Mouse (Mus musculus) MN1 (cell line): ENCODE measurements at regions not wholly inside any gene's neighbourhood (a gene's known extent, or its start where the extent isn't known, plus 50 kb on each side); places are given as distances from the start of the nearest gene placed in this dataset.

Experiments
- DNase-seq: peaks from one replicate; pipeline ENCODE4 v3.0.0-alpha.2; 2016; ENCODE audit warnings: low spot score

GRCm38 (mm10) chr11:63290618-63291017 lies 161.8 kb downstream of the Pmp22 start:
- DNase-seq = no peak

DNA sequence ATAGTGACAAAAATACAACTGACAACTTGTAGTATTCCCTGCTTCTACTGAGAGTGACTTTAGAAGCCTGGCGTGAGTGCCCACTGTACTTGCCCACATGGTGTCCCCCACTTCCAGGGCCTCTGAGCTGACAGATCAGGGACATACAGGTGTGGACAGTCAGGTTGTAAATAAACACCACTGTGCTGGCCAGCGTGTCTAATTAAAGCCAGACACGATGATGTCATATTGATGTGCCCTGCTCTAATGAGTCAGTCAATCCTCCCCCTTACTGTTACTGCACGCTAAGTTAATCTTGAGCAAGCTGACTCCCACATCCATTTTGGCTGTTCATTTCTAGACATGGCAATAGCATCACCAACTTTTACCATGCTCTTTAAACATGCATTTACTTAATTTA lies 164.7 kb downstream of the Pmp22 start:
- peak; percentile 46 for DNase-seq

- peak; percentile 32 for DNase-seq
These were observed 165.7 kb downstream of the Pmp22 start for GRCm38 (mm10) chr11:63294476-63294875.

GRCm38 (mm10) chr11:63296476-63296875 lies 167.7 kb downstream of the Pmp22 start:
- DNase-seq = no peak

DNA sequence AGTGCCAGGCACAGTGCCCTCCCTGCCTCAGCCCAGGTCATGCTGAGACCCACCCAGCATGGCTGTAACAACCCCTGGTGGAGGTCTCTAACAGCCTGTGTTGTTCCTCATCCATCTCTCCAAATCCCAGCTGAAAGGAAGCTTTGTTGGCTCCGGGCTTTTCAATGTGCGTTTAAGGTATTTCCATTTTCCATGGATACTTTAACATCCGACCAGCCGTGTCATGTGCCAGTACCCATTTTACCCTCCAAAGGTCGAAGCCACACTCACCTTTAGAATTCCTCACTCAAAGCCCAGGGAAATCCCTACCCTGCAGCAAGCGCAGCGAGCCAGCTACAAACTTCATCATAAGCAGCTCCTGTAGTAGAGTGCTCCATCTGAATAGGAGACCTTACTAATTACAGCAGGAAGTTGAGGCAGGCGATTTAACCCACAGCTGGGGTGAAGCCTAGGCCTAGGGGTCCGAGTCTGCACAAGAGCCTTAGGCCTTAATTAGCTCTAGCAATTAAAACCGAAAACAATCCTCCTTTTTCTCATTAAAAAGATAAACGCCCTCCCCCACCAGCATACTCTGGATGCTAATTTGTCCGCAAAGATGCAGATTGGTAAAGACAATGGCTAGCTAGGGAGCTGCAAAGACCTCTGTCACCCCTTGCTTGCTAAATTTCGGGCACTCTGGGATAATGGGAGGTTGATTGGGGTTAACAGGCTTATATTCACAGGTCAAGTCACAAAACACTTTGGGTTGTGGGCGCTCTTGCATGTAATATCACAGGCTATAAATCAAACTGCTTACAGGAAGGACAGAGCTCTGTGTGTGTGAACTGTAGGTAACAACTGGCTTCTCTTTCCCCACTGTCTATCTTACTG lies 171.2 kb downstream of the Pmp22 start:
- DNase-seq = no peak

GRCm38 (mm10) chr11:63325166-63325565 lies 196.4 kb downstream of the Pmp22 start:
- DNase-seq = no peak

DNA sequence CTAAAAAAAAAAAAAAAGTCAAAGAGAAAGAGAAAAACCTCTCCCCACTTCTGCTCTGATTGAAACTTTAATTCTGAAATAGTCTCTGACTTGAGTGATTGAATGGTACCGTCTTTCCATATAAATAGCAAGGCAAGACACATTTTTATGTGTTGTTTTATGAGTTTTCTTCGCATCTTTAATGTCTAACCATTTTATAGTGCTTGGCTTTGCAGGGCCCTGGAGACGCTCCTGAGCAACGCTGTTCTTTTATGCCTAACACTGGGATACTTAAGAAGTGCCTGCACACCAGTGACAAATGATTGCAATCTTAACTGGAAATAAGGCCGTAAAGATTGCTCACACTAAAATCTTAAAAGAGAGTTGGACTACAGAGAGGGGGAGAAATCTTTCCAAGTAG lies 198.1 kb downstream of the Pmp22 start:
- DNase-seq = no peak

DNA sequence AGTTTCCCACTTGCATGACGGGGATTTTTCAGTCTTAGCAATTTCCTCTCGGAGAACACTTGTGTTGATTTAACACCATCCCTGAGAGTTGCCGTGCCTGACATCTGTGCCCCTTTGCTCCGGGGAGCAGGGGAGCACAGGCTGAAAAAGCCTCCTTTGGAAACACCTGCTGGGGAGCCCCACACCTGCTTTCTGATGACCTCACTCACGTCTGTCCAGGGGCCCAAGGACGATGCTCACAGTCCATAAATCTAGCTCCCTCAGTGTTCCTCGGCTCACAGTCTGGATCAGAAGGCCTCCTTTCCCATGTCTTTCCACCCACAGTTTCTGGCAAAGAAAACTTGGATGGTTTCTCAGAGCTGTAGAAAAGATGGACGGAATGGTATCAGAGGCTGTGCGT lies 208.7 kb downstream of the Pmp22 start:
- DNase-seq = no peak

DNA sequence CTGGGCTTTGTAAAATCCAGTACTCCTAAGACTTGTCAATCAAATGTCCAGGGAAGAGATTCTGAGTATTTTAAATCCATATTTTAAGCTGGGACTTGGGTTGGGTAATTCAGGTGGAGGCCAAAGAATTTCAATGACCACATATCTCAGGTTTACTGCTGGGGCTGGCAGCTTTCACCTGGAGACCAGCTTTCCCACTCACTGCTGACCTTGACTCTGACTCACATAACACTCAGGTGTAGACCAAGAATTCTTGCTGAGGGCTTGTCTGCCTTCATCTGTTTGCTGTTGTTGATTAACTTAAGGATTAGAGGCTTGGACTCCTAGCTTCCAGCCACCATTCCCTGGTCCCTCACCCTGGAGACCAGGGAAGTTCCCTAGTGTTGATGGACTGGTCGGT lies 209.5 kb downstream of the Pmp22 start:
- DNase-seq = no peak

DNA sequence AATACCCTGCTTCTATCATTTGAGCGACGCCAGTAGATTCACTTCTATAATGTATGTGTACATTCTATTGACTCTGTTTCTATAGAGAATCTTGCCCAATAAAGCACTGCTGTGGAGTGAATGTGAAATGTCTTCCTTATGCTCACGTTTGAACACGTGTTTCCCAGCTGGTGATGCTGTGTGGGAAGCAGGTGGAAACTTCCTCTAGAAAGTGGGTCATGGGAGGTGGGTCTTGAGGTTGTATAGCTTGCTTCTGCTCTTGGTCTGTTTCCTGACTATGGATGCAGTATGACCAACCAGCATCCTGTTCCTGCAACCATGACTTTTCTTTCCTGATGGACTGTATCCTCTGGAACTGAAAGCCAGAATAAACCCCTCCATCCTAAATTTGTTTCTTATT lies 216.9 kb downstream of the Pmp22 start:
- no peak for DNase-seq

DNA sequence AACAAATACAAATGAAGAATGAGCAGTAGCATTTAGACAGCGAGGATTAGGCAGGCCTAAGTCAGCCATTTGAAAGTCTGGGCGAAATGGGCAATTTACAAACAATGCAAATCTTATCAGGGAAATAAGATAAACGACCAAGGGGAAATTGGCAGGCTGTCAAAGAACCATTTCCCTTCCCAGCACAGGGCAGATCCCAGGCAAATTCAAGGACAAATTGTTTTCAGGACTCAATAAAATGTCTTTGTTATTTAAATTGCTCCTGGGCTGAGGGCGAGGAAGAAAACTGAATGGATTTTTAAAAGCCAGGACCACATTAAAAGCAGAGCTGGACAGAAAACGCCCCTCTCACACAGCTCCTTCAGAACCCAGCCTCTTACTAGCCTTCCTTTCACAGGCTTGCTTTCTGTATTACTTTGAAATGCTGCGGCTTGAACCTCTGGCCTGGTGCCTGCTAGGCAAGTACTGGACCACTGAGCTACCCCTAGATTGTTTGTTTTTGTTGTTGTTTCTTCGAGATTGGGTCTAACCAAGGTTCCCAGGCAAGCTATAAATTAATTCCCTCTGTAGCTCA lies 221.4 kb downstream of the Pmp22 start:
- peak; percentile 52 for DNase-seq

DNA sequence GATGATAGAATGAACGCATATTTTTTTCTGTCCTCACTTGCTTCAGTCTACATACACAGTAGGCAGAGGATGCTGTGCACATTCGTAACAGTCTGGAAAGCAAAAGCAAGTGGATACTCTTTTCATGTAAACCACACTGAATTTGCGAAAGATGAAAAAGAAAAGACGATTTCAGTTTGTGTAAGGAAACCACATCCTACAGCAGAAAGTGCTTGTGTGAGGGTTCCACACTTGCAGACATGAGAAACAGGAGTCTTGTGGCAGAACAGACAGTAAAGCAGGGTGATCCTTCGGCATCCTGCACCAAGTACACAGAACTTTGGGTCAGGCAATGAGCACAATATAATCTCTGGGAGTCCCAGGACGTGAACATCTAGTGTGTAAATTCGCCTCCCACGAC lies 223.2 kb downstream of the Pmp22 start:
- no peak for DNase-seq

DNA sequence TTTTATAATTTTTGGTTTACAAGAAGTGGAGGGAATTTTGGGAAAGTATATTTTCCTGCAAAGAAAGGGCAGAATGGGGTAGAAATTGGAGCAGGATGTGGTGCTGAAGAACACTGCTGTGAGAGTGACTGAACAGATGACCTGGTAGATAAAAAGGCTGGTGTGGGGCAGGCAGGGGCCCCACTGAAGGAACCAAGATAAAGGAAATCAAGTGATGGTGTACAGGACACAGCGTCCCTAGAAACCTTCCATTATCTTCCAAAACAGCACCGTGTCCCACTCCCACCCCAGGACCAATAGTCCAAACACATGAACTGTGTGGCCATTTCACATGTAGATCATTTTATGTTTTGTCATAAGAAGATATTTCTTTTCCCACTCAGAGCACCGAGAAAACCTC lies 224.2 kb downstream of the Pmp22 start:
- no peak for DNase-seq

DNA sequence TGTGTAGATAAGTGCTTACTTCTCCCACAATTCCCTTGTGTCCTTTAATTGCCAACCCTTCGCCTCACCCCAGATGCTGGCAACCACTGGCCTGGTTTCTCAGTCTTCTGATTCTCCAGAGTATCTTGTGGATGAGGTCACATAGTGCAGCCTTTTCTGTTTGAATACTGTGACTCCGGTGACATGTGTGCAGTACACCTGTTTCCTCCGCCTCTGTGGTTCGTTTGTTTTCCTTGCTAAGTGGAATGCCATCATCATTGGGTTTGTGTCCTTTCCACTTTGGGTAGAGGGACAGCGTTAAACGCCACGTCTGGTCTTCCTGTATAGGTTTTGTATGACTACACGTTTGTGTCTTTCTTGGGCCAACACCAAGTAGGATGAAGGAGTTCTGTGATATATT lies 224.9 kb downstream of the Pmp22 start:
- no peak for DNase-seq

DNA sequence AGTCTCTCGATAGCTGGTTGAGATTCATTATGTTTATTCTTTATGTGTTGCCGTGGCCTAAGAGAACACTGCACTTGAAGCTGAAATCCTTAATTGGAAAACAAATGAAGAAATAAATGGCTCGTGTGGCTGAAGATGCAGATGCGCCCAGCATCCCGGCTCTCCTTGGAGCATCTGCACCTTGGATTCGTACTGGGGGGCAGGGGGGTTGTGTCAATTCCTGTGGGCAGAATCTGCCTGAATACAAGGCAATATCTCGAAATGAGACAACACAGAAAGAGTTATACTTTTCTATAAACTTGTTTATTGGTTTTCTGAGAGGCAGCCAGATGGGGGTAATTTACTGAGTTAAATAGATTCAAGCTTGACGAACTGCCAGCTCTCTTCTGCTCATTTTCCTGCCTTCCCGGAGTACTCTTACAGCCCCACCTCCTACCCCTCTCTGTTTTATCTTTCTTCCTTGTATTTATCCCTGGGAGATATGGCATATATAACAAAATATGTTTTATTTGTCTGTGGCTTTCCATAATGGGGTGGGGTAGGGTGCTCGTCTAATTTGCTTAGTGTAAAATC lies 229.1 kb downstream of the Pmp22 start:
- DNase-seq = no peak

DNA sequence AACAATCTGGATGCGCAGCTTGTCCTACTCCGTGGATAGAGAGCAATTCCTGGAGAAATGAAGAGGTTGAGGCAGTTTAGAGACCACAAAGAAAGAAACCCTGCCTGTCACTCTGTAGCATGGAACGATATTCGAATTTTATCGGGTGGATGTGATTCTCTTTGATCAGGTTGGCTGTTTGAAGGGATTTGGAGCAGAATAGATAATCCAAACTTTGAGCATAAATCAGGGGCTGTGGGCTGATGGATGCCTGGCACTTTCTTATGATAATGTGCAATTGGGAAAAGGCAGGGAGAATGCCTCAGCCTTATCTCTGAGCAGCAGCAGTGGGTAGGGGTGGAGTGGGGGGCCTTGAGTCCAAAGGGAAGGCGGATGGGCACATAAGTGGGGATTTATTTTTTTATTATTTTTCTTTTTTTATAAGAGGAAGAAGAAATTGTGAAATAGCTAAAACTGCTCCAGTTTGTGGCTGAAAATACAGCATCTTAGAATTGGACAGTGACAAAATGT lies 239.0 kb downstream of the Pmp22 start:
- no peak for DNase-seq

GRCm38 (mm10) chr11:63369475-63369874 lies 240.7 kb downstream of the Pmp22 start:
- no peak for DNase-seq

- no peak for DNase-seq
These were observed 247.5 kb downstream of the Pmp22 start for GRCm38 (mm10) chr11:63376311-63376710.

- no peak for DNase-seq
These were observed 248.2 kb downstream of the Pmp22 start for GRCm38 (mm10) chr11:63376991-63377390.

DNA sequence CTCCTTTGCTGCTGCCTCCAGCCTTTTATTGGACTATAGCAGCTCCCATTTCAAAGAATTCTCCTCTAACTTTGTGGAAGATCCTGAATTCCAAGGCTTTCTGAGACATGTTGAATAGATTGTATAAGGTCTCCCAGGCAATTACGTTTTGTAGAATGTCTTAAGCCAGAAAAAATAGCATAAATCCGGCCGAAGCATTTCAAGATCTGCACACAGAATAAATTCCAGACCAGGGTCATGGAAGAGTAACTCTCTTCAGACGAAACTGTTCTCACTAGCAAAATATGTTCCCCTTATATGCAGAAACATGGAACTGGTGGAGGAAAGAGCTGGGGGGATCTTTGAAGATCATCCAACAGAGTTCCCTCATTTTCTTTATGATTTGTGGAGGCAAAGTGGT lies 259.5 kb downstream of the Pmp22 start:
- DNase-seq = no peak

DNA sequence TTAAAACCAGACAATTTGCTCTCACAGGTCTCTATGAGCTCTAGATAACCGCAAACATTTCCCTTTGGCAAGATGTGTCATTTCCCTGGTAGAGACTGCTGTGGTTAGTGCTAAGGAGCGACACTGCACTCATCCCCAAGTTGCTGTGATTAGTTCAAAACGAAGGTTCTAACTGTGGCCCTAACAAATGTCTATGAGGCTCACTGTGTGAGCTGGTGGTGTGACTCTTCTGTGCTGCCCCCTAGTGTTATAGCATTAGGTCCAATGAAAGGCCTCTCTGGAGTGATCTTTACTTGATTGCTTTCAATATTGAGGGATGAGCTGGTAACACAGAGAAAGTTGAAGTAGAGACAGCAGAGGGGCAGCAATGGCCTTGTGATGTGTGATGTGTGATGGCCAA lies 262.7 kb downstream of the Pmp22 start:
- no peak for DNase-seq

- no peak for DNase-seq
These were observed 263.6 kb downstream of the Pmp22 start for GRCm38 (mm10) chr11:63392378-63392777.

DNA sequence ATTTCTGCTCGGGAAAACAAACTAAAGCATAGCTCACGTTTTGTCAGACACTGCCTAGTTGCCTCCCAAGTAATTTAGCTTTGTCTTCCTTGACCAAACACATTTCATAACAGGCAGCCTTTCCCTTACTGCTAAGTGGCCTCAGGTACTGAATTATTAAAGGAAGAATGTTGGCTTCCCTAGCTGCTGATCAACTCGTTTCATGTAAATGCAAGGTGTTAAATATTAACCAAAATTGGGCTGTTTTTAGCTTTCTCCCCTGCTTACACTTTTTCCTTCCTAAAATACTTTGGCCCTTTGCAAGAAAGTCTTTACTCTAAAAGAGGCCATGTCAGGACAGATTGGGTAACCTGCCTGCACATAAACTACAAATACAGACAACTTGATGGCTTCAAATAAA lies 265.4 kb downstream of the Pmp22 start:
- DNase-seq = no peak
